Mouse (Mus musculus) hindbrain, embryonic 11.5 days (tissue): Measurements from ENCODE around the gene Cd36. TPM values are rescaled to one million over a fixed set of nuclear protein-coding genes. Genes with fewer than 3 reads are reported as not detected.

ENCODE experiments used
- polyA plus RNA-seq: library from polyadenylated mRNA; unstranded; fragments of >200 nt; fragmentation: Nextera tagmentation; extraction: Ambion mirVana; gene quantifications from 2 replicates; pipeline ENCODE4 v1.2.1, GENCODE M21; 2014

The Cd36 gene
- polyA plus RNA-seq, 1 experiment from 2014 or later: 2.2 TPM

Other genes starting within 250 kb of the Cd36 start
- 1.6 and 3.1 TPM in 2 replicates for gene Gnat3, start 73.7 kb upstream of the Cd36 start, polyA plus RNA-seq